Mouse (Mus musculus): ENCODE results near the gene Wdr78. TPM values are rescaled to one million over a fixed set of nuclear protein-coding genes. Genes with fewer than 3 reads are reported as not detected.

Gene Wdr78
- polyA plus RNA-seq, 1 experiment: 0.26 TPM

- no peak for DNase-seq (ENCODE audit: low read depth, low spot score)
- 70% methylated on average over 4 of the region's 4 CpGs for WGBS
These were observed 124.3 kb downstream of the Wdr78 start for GRCm38 (mm10) chr4:102990016-102990415.

GRCm38 (mm10) chr4:102989391-102989790 is 125.0 kb downstream of the Wdr78 start:
- DNase-seq (ENCODE audit: low read depth, low spot score): no peak
- WGBS: 83% methylated on average over 5 of the region's 5 CpGs

GRCm38 (mm10) chr4:102988526-102988925 is 125.8 kb downstream of the Wdr78 start:
- no peak for DNase-seq (ENCODE audit: low read depth, low spot score)
- WGBS: 79% methylated on average over 6 of the region's 6 CpGs

Other genes with a start within 250 kb of the Wdr78 start
- gene Tctex1d1, start 135.9 kb downstream of the Wdr78 start, polyA plus RNA-seq (2012; rRNA removed): not detected in 2 replicates
- gene Insl5, start 87.7 kb downstream of the Wdr78 start, polyA plus RNA-seq (2012; rRNA removed): 1.3 TPM in 1 of 2 replicates, not detected in the other
- gene Mier1, start 165 bp downstream of the Wdr78 start, polyA plus RNA-seq (2012; rRNA removed): 7.8 and 11.0 TPM in 2 replicates
- gene Slc35d1, start 100.6 kb upstream of the Wdr78 start, polyA plus RNA-seq (2012; rRNA removed): 8.9 and 10.2 TPM in 2 replicates
- not detected in 2 replicates for gene 4921539E11Rik, start 176.3 kb upstream of the Wdr78 start, polyA plus RNA-seq (2012; rRNA removed)
- 8.5 and 10.9 TPM in 2 replicates for gene Oma1, start 199.3 kb upstream of the Wdr78 start, polyA plus RNA-seq (2012; rRNA removed)